Mouse (Mus musculus): ENCODE data around the gene Gm17359. TPM values are rescaled to one million over a fixed set of nuclear protein-coding genes. Genes with fewer than 3 reads are reported as not detected.

Gene Gm17359
- total and polyA plus RNA-seq, 3 experiments, result not detected

GRCm38 (mm10) chr3:79333051-79333450 lies 3.4 kb upstream of the Gm17359 start:
- Histone ChIP-seq H3K36me3 (replicated peaks in 1 of 2; ENCODE audit: control insufficient read depth in 1 of 2, insufficient read depth in 1 of 2, low read length in 1 of 2) (no peaks in the 10 kb centered on the region), H3K9ac (ENCODE audit: insufficient read depth, low read depth) (no peak overlapping the region), H3K4me2 (ENCODE audit: insufficient read depth, low read depth, poor library complexity, severe bottlenecking) (no peak overlapping the region), H3K4me3 (replicated peaks in 1 of 3; ENCODE audit: low read depth in 2 of 3, low read length in 2 of 3, poor library complexity in 1 of 3) (no peak overlapping the region), H3K4me1 (ENCODE audit: control insufficient read depth in 1 of 2, insufficient read depth in 2 of 2) (peaks cover 0 to 19% of the 10 kb centered on the region in 2 experiments; a peak in 2 of 4 replicates), H3K9me3 (replicated peaks; ENCODE audit: low read length) (no peaks in the 10 kb centered on the region), H3K79me2 (replicated peaks; ENCODE audit: control insufficient read depth, extremely low read depth, insufficient read depth, poor library complexity, severe bottlenecking) (no peaks in the 10 kb centered on the region), H3K27ac (ENCODE audit: insufficient read depth, low read depth) (no peak overlapping the region), H3K27me3 (replicated peaks) (no peaks in the 10 kb centered on the region)
- dilution Hi-C loops (cut with MboI; ENCODE audit: extremely low pct_ligation_motif_present, extremely low pct_unique_long_range_greater_than_20kb, low sequenced_read_pairs) (no loop called here), in situ Hi-C loops (cut with MboI; ENCODE audit: low pct_ligation_motif_present, low pct_unique_long_range_greater_than_20kb, low sequenced_read_pairs) (no loop called here)
- DNase-seq (ENCODE audit: extremely low read depth), result no peak
- TF ChIP-seq ETS1 (conservative IDR thresholded peaks at IDR 0.05; ENCODE audit: low read depth, low read length), result no peak
- TF ChIP-seq RAD21 (IDR thresholded peaks at IDR 0.05; ENCODE audit: low read depth, low read length), result no peak
- no peak for TF ChIP-seq JUN (IDR thresholded peaks at IDR 0.05; ENCODE audit: insufficient read depth, low read depth, low read length)
- no peak for TF ChIP-seq USF1 (IDR thresholded peaks at IDR 0.05; ENCODE audit: low read depth, low read length)
- TF ChIP-seq USF2 (conservative IDR thresholded peaks at IDR 0.05; ENCODE audit: low read depth, low read length), result no peak
- no peak for TF ChIP-seq UBTF (IDR thresholded peaks at IDR 0.05; ENCODE audit: low read depth, low read length)
- no peak for TF ChIP-seq MEF2A (IDR thresholded peaks at IDR 0.05; ENCODE audit: borderline replicate concordance, low read depth, low read length)
- TF ChIP-seq NRF1 (IDR thresholded peaks at IDR 0.05; ENCODE audit: low read depth, low read length), result no peak
- no peak for TF ChIP-seq MAFK (IDR thresholded peaks at IDR 0.05; ENCODE audit: insufficient replicate concordance, low read length)
- TF ChIP-seq GABPA (IDR thresholded peaks at IDR 0.05; ENCODE audit: insufficient replicate concordance, low read depth, low read length), result no peak
- no peak for TF ChIP-seq NELFE (IDR thresholded peaks at IDR 0.05; ENCODE audit: low read depth, low read length)
- TF ChIP-seq KAT2A (IDR thresholded peaks at IDR 0.05; ENCODE audit: insufficient replicate concordance, low read length), result no peak
- no peak for TF ChIP-seq MXI1 (IDR thresholded peaks at IDR 0.05; ENCODE audit: low read depth, low read length)
- no peak for TF ChIP-seq CHD2 (IDR thresholded peaks at IDR 0.05; ENCODE audit: low read length)
- TF ChIP-seq POLR2AphosphoS2 (IDR thresholded peaks at IDR 0.05; ENCODE audit: low read depth, low read length), result no peak
- TF ChIP-seq E2F4 (IDR thresholded peaks at IDR 0.05; ENCODE audit: insufficient replicate concordance, low read depth, low read length), result no peak
- TF ChIP-seq TBP (conservative IDR thresholded peaks at IDR 0.05; ENCODE audit: low read depth, low read length), result no peak

GRCm38 (mm10) chr3:79333643-79334200 lies 2.7 kb upstream of the Gm17359 start:
- dilution Hi-C loops (cut with MboI; ENCODE audit: extremely low pct_ligation_motif_present, extremely low pct_unique_long_range_greater_than_20kb, low sequenced_read_pairs), result no loop called here
- no peak overlapping the region for H3K27ac ChIP-seq (ENCODE audit: insufficient read depth, low read depth)
- no peaks in the 10 kb centered on the region for H3K9me3 ChIP-seq (replicated peaks; ENCODE audit: low read length)
- H3K36me3 ChIP-seq (replicated peaks in 1 of 2; ENCODE audit: control insufficient read depth in 1 of 2, insufficient read depth in 1 of 2, low read length in 1 of 2), result no peaks in the 10 kb centered on the region
- no peaks in the 10 kb centered on the region for H3K79me2 ChIP-seq (replicated peaks; ENCODE audit: control insufficient read depth, extremely low read depth, insufficient read depth, poor library complexity, severe bottlenecking)
- H3K27me3 ChIP-seq (replicated peaks), result no peaks in the 10 kb centered on the region
- no peak overlapping the region for H3K9ac ChIP-seq (ENCODE audit: insufficient read depth, low read depth)
- TF ChIP-seq MAZ (IDR thresholded peaks at IDR 0.05; ENCODE audit: low read depth, low read length) (no peak), ZKSCAN1 (IDR thresholded peaks at IDR 0.05; ENCODE audit: borderline replicate concordance, low read depth, low read length) (no peak), KAT2A (IDR thresholded peaks at IDR 0.05; ENCODE audit: insufficient replicate concordance, low read length) (no peak), CTCF (conservative IDR thresholded peaks at IDR 0.05 in 1 of 2, IDR thresholded peaks at IDR 0.05 in 1 of 2; ENCODE audit: low read depth in 2 of 2, low read length in 2 of 2) (no peak), BHLHE40 (IDR thresholded peaks at IDR 0.05; ENCODE audit: low read depth, low read length) (no peak)
- peaks cover 0 to 19% of the 10 kb centered on the region in 2 experiments; a peak in 2 of 4 replicates for H3K4me1 ChIP-seq (ENCODE audit: control insufficient read depth in 1 of 2, insufficient read depth in 2 of 2)
- no peak overlapping the region for H3K4me2 ChIP-seq (ENCODE audit: insufficient read depth, low read depth, poor library complexity, severe bottlenecking)
- DNase-seq (ENCODE audit: extremely low read depth), result no peak
- no peak overlapping the region for H3K4me3 ChIP-seq (replicated peaks in 1 of 3; ENCODE audit: low read depth in 2 of 3, low read length in 2 of 3, poor library complexity in 1 of 3)
- in situ Hi-C loops (cut with MboI; ENCODE audit: low pct_ligation_motif_present, low pct_unique_long_range_greater_than_20kb, low sequenced_read_pairs), result no loop called here
